Mouse (Mus musculus) megakaryocyte, embryonic 14.5 days (primary cell): ENCODE measurements around the gene Tmem107.

Experiments used
- FLI1 ChIP-seq: IDR thresholded peaks from 2 replicates; pipeline ENCODE4 v1.6.1; 2012; ENCODE audit warnings: low read length, inconsistent platforms, mixed read lengths
- GATA1 ChIP-seq: IDR thresholded peaks from 3 replicates; pipeline ENCODE4 v1.6.1; 2012; ENCODE audit warnings: mixed read lengths, low read length, inconsistent platforms, borderline replicate concordance

DNA sequence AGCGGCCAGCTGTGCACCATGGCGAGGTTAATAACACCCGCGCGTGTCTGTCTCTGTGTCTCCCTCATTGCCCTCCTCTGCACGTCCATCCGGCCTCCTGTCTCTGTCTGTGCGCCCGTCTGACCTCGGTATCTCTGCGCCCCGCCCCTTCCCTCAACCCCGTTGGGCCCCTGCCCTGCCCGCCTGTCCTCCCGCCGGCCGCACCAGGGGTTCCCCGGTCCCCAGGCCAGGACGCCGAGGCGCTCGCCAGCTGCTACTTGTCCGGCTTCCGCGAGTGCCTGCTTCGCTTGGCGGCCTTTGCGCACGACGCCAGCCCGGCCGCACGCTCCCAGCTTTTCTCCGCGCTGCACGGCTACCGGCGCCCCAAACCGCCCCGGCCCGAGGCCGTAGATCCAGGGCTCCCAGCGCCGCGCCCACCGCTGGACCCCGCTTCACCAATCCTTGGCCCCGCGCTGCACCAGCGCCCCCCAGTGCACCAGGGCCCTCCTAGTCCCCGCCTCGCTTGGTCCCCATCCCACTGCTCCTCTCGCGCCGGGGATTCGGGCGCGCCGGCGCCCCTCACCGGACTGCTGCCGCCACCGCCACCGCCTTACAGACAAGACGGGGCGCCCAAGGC lies 51.8 kb downstream of the Tmem107 start, which contains the start of gene 9130213A22Rik:
- no peak for TF ChIP-seq GATA1
- TF ChIP-seq FLI1: no peak
